19 mouse cellular contexts compared by ENCODE assay signal in the genomic region with DNA sequence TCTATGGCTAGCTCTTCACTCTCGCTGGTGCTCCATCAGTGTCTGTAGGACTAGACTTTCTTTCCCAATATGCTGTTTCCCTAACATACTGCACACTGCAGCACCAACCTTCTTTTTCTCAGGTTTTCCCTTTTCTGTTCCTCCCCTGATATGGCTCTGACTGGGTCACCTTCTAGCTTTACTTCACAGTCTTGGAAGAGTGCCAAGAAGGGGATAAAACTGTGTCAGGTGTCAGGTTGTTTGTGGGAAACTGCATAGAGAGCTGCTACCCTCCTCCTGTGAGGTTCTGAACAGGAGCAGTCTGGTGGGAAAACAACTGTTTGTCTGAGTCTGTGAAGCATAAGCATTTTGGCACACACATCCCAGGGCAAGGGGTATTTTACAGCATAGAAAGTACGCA. TPM values are rescaled to one million over a fixed set of nuclear protein-coding genes. Genes with fewer than 3 reads are reported as not detected.
"Had no signal": no experiment of that assay in that cellular context is flagged by ENCODE, and none has a peak within 500 bp of the region (broad histone marks: within the 10 kb centered on the region; RNA-seq: fewer than 3 reads in every experiment).

No protein-coding gene starts in this region.

- H3K27ac ChIP-seq: left cerebral cortex, adult 2 months; liver, embryonic 12.5 days; macrophage; midbrain, embryonic 15.5 days; neural tube, embryonic 13.5 days had no signal

- ATAC-seq: liver, embryonic 12.5 days; midbrain, embryonic 15.5 days had no signal

- DNase-seq: kidney, adult 18-20 months; kidney, postnatal 14 days; lung, embryonic 14.5 days; lung, postnatal 10 days; right cerebral cortex, adult 18-20 months; thymus, postnatal 36 days had no signal

- H3K4me2 ChIP-seq: liver, embryonic 12.5 days; lung, embryonic 14.5 days; midbrain, embryonic 11.5 days; midbrain, embryonic 15.5 days; neural tube, embryonic 13.5 days had no signal

- H3K4me3 ChIP-seq: left cerebral cortex, adult 2 months; liver, embryonic 12.5 days; megakaryocyte, embryonic 14.5 days; midbrain, embryonic 15.5 days; neural tube, embryonic 13.5 days had no signal

- H3K9me3 ChIP-seq: liver, embryonic 12.5 days; megakaryocyte, embryonic 14.5 days; midbrain, embryonic 15.5 days; neural tube, embryonic 13.5 days had no signal

- H3K36me3 ChIP-seq: liver, embryonic 12.5 days; midbrain, embryonic 15.5 days; neural tube, embryonic 13.5 days had no signal

- H3K9ac ChIP-seq: liver, embryonic 12.5 days; lung, embryonic 14.5 days; midbrain, embryonic 15.5 days; neural tube, embryonic 13.5 days had no signal

- H3K4me1 ChIP-seq: liver, embryonic 12.5 days; midbrain, embryonic 15.5 days; neural tube, embryonic 13.5 days had no signal

- H3K27me3 ChIP-seq: liver, embryonic 12.5 days; megakaryocyte, embryonic 14.5 days; midbrain, embryonic 15.5 days; neural tube, embryonic 13.5 days had no signal

RNA-seq across cellular contexts. Expression of gene Serpinb11, which starts 7.9 kb away (rescaled TPM):
- total RNA-seq: layer of hippocampus, postnatal 25 days; left cerebral cortex, adult 2 months; left cerebral cortex, postnatal 14 days; monocyte, adult 5-6 weeks had no signal
- polyA plus RNA-seq: kidney, embryonic 14.5 days; liver, embryonic 12.5 days; liver, embryonic 16.5 days; lung, embryonic 14.5 days; macrophage; midbrain, embryonic 11.5 days; midbrain, embryonic 15.5 days; neural tube, embryonic 13.5 days; testis, adult 2 months had no signal

RNA-seq across cellular contexts. Expression of gene Serpinb7, which starts 30.5 kb away (rescaled TPM):
- total RNA-seq: layer of hippocampus, postnatal 25 days; left cerebral cortex, adult 2 months; left cerebral cortex, postnatal 14 days; monocyte, adult 5-6 weeks had no signal
- polyA plus RNA-seq: kidney, embryonic 14.5 days; liver, embryonic 12.5 days; liver, embryonic 16.5 days; lung, embryonic 14.5 days; macrophage; midbrain, embryonic 11.5 days; midbrain, embryonic 15.5 days; neural tube, embryonic 13.5 days had no signal
